Mouse (Mus musculus): ENCODE measurements around the gene Ctbp1. TPM values are rescaled to one million over a fixed set of nuclear protein-coding genes. Genes with fewer than 3 reads are reported as not detected.
A peak's percentile ranks its signal among the peaks of the same experiment; 100 is the strongest.

The Ctbp1 gene
- polyA plus RNA-seq, 1 experiment from 2014 or later = 324 TPM

DNA sequence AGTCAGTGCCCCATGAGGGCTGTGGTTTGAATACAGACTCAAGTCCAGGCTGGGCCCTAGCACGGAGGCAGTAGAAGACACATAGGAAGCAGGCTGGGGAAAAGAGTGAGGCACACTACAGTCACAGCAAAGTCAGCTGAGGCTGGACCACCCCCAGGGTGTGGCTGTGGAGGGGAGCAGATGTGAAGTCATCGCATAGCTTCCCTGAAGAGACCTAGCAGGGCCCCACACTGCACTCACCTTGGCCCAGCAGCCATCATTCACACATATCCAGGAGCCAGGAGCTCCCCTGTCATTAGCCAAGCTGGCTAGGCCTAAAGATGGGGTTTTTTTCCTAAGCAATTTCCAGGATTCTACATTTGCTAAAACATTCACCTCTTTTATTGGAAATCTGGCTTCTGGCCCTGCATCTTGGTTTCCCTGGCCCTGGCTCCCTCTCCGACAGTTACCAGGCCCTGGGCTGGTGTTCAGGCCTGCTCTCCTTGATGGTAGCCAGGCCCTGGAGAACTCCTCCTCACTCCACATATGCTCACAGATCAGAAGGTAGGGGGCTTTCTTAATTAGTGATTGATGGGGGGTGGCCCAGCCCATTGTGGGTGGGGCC is 35.6 kb downstream of the Ctbp1 start:
- Histone ChIP-seq H3K4me2 (no peak overlapping the region), H3K4me3 (replicated peaks) (no peak overlapping the region), H3K4me1 (peaks cover 22% of the 10 kb centered on the region), H3K27me3 (no peaks in the 10 kb centered on the region), H3K27ac (no peak overlapping the region), H3K9me3 (replicated peaks) (no peaks in the 10 kb centered on the region), H3K36me3 (peaks cover 30% of the 10 kb centered on the region), H3K9ac (no peak overlapping the region)
- WGBS = 74% methylated on average over 3 of the region's 3 CpGs
- no peak for ATAC-seq (replicated peaks; ENCODE audit: low FRiP score)

GRCm38 (mm10) chr5:33238256-33238645 is 36.5 kb downstream of the Ctbp1 start:
- no peak for ATAC-seq (replicated peaks; ENCODE audit: low FRiP score)
- Histone ChIP-seq H3K27me3 (no peaks in the 10 kb centered on the region), H3K9me3 (replicated peaks) (no peaks in the 10 kb centered on the region), H3K4me1 (peaks cover 23% of the 10 kb centered on the region), H3K4me3 (replicated peaks) (no peak overlapping the region), H3K4me2 (no peak overlapping the region), H3K9ac (no peak overlapping the region), H3K27ac (no peak overlapping the region), H3K36me3 (peaks cover 20% of the 10 kb centered on the region)
- 57% methylated on average over 3 of the region's 3 CpGs for WGBS

DNA sequence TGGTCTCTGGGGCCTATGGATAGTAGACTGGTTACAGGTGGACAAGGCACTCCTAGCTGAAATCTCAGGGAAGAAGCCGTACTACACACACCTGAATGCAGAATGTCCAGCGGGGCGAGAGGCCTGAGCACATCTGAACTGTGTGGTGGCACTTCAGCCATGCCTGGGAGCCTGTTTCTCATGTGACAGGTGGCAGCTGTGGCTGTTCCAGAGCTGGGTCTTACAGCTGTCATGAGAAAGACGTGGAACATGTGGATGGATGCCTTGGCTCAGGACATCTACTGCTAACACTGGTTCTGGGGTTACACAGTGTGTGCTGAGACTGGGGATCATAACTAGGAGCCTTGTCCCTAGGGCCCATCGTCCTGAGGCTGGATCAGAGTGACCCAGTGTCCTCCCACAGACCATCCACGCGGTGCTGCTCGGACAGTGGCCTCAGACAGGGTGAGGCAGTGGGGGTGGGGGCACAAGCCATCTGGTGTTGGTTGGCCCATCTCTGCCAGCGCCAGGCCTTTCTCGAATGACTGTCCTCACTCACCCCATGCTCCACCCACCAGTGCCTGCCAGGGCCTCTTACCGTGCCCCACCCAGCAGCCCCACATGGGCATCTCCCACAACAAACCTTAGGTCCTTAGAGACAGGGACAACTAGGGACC is 37.1 kb downstream of the Ctbp1 start:
- no peak overlapping the region for H3K27ac ChIP-seq
- no peak overlapping the region for H3K9ac ChIP-seq
- H3K4me1 ChIP-seq = peaks cover 23% of the 10 kb centered on the region
- 66% methylated on average over 11 of the region's 11 CpGs for WGBS
- H3K4me2 ChIP-seq = no peak overlapping the region
- peaks cover 16% of the 10 kb centered on the region for H3K36me3 ChIP-seq
- ATAC-seq (replicated peaks; ENCODE audit: low FRiP score) = no peak
- H3K27me3 ChIP-seq = no peaks in the 10 kb centered on the region
- no peak overlapping the region for H3K4me3 ChIP-seq (replicated peaks)
- H3K9me3 ChIP-seq (replicated peaks) = no peaks in the 10 kb centered on the region

- Histone ChIP-seq H3K27ac (peak overlapping the region; percentile 37), H3K4me3 (replicated peaks) (no peak overlapping the region), H3K4me1 (peaks cover 23% of the 10 kb centered on the region), H3K36me3 (no peaks in the 10 kb centered on the region), H3K9me3 (replicated peaks) (no peaks in the 10 kb centered on the region), H3K27me3 (no peaks in the 10 kb centered on the region), H3K4me2 (no peak overlapping the region), H3K9ac (no peak overlapping the region)
- ATAC-seq (replicated peaks; ENCODE audit: low FRiP score) = peak; percentile 37; the same call in 1 of the 2 replicates
- WGBS = 45% methylated on average over 13 of the region's 13 CpGs
These were observed 40.3 kb downstream of the Ctbp1 start for GRCm38 (mm10) chr5:33234391-33235031.

DNA sequence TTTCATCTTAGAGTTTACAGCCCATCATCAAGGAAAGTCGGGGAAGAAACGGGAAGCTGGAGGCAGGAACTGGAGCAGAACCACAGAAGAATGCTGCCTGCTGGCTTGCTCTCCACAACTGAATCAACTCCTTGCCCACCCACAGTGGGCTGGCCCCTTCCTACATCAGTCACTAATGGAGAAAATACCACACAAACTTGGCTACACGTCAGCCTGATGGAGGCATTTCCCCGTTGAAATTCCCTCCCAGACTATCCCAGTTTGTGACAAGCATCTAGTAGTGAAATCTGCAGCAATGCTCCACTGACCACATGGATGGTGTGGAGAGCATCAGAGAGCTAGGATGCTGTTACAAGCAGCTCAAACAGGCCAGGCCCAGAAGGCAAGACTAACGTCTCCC is 42.0 kb downstream of the Ctbp1 start:
- H3K4me2 ChIP-seq = no peak overlapping the region
- 72% methylated on average over 5 of the region's 5 CpGs for WGBS
- H3K27me3 ChIP-seq = no peaks in the 10 kb centered on the region
- peaks cover 24% of the 10 kb centered on the region for H3K4me1 ChIP-seq
- H3K36me3 ChIP-seq = no peaks in the 10 kb centered on the region
- no peaks in the 10 kb centered on the region for H3K9me3 ChIP-seq (replicated peaks)
- no peak for ATAC-seq (replicated peaks; ENCODE audit: low FRiP score)
- no peak overlapping the region for H3K27ac ChIP-seq
- H3K4me3 ChIP-seq (replicated peaks) = no peak overlapping the region
- H3K9ac ChIP-seq = no peak overlapping the region

- Histone ChIP-seq H3K9ac (no peak overlapping the region), H3K27me3 (no peaks in the 10 kb centered on the region), H3K27ac (no peak overlapping the region), H3K36me3 (no peaks in the 10 kb centered on the region), H3K9me3 (replicated peaks) (no peaks in the 10 kb centered on the region), H3K4me3 (replicated peaks) (no peak overlapping the region), H3K4me2 (no peak overlapping the region), H3K4me1 (peaks cover 26% of the 10 kb centered on the region)
- ATAC-seq (replicated peaks; ENCODE audit: low FRiP score) = no peak
- 66% methylated on average over 5 of the region's 5 CpGs for WGBS
These were observed 44.5 kb downstream of the Ctbp1 start for GRCm38 (mm10) chr5:33230285-33230684.

DNA sequence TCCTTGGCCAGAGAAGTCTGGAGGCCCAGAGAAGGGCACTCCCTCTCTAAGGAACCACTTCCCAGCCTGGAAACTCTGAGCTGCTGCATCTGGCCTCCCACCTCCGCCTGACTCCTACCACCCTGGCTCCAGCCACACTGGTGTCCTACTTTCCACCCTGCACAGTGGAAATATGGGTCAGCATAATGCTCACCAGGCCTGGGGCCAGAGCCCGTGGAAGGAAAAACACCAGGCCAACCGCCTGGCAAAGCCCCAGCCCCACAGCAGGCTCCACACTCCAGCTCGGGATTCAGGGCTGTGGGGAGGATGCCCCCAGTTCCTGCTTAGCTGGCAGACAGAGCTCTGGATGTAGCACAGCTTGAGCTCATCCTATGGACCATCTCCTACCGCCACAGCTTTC is 46.4 kb downstream of the Ctbp1 start:
- Histone ChIP-seq H3K27ac (peak overlapping the region; percentile 68), H3K4me3 (replicated peaks) (no peak overlapping the region), H3K9me3 (replicated peaks) (no peaks in the 10 kb centered on the region), H3K27me3 (no peaks in the 10 kb centered on the region), H3K9ac (no peak overlapping the region), H3K4me1 (peaks cover 28% of the 10 kb centered on the region), H3K36me3 (no peaks in the 10 kb centered on the region), H3K4me2 (no peak overlapping the region)
- WGBS = 57% methylated on average over 5 of the region's 5 CpGs
- ATAC-seq (replicated peaks; ENCODE audit: low FRiP score) = 0 out of 2 replicates have a peak, but pooled peaks have one; percentile 25

- no peak overlapping the region for H3K9ac ChIP-seq
- peaks cover 51% of the 10 kb centered on the region for H3K4me1 ChIP-seq
- 72% methylated on average over 5 of the region's 5 CpGs for WGBS
- no peak overlapping the region for H3K4me2 ChIP-seq
- no peaks in the 10 kb centered on the region for H3K27me3 ChIP-seq
- ATAC-seq (replicated peaks; ENCODE audit: low FRiP score) = no peak
- peak overlapping the region; percentile 32; the same call in 1 of the 2 replicates for H3K27ac ChIP-seq
- H3K36me3 ChIP-seq = no peaks in the 10 kb centered on the region
- H3K4me3 ChIP-seq (replicated peaks) = no peak overlapping the region
- no peaks in the 10 kb centered on the region for H3K9me3 ChIP-seq (replicated peaks)
These were observed 49.1 kb downstream of the Ctbp1 start for GRCm38 (mm10) chr5:33225673-33226072.

DNA sequence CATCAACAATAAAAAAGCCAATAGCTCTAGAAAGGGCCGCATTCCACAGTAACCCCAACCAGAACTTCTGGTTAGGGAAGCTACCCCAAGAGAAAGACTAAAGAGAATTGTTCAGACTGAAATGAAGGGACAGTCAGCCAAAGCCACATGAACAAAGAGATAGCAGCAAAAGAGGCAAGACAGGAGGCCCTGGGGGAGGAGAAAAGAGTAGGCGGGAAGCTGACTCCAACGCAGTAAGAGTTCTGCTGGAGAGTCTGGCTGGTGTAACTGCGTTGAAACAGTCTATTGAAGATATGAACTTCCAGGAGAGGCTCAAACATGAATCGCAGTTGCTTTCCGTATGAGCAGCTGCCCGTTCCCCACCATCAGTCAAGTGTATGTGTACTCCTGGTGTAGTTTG is 50.3 kb downstream of the Ctbp1 start:
- WGBS = 70% methylated on average over 7 of the region's 7 CpGs
- H3K9ac ChIP-seq = no peak overlapping the region
- ATAC-seq (replicated peaks; ENCODE audit: low FRiP score) = no peak
- peaks cover 58% of the 10 kb centered on the region for H3K4me1 ChIP-seq
- H3K36me3 ChIP-seq = no peaks in the 10 kb centered on the region
- no peaks in the 10 kb centered on the region for H3K27me3 ChIP-seq
- peak overlapping the region; percentile 32 for H3K27ac ChIP-seq
- no peak overlapping the region for H3K4me2 ChIP-seq
- H3K9me3 ChIP-seq (replicated peaks) = no peaks in the 10 kb centered on the region
- no peak overlapping the region for H3K4me3 ChIP-seq (replicated peaks)

DNA sequence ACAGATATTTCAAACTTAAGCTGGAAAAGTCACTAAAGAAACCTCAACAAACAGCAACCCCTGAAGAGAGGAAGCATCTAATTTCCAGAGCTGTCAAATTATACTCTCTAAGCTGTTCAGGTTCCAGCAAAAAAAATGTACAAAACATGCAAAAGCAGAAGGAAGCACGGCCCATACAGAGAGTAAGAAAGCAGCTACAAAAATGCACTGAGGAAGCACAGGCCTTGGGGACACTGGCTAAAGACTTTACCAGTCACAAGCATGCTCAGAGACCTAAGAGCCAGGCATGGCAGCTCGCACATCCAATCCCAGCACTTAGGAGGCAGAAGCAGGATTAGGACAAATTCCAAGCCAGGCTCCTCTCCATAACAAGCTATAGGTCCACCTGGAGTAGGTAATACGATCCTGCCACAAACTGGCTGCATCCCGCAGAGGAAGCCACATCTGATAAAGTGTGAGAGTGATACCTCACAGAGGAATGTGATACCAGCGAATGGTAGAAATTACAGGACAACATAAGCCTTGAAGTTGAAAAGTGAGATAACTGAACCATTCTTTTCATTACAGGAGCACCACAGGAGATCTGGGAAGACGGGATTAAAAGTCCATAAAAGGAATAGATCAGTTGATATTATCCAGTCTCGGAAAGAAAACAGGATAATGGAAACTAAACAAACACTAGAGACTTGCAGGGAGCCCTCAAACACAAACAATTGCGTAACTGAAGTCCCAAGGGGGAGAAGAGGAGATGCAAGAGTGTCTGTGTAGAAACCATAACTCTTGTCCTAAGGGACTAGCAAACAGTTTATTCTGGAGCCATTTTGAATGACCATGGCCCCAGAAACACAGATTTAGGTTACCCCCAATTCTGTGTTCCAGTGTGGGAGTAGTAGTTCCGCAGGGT is 51.7 kb downstream of the Ctbp1 start:
- Histone ChIP-seq H3K4me1 (peaks cover 61% of the 10 kb centered on the region), H3K9me3 (replicated peaks) (no peaks in the 10 kb centered on the region), H3K27ac (peak overlapping the region; percentile 37), H3K36me3 (no peaks in the 10 kb centered on the region), H3K9ac (no peak overlapping the region), H3K4me3 (replicated peaks) (no peak overlapping the region), H3K27me3 (no peaks in the 10 kb centered on the region), H3K4me2 (no peak overlapping the region)
- no peak for ATAC-seq (replicated peaks; ENCODE audit: low FRiP score)
- 39% methylated on average over 9 of the region's 9 CpGs for WGBS

- Histone ChIP-seq H3K27me3 (no peaks in the 10 kb centered on the region), H3K27ac (peak overlapping the region; percentile 37), H3K9me3 (replicated peaks) (no peaks in the 10 kb centered on the region), H3K4me1 (peaks cover 66% of the 10 kb centered on the region), H3K36me3 (no peaks in the 10 kb centered on the region), H3K9ac (no peak overlapping the region), H3K4me2 (no peak overlapping the region), H3K4me3 (replicated peaks) (no peak overlapping the region)
- WGBS = 42% methylated on average over 6 of the region's 6 CpGs
- no peak for ATAC-seq (replicated peaks; ENCODE audit: low FRiP score)
These were observed 52.4 kb downstream of the Ctbp1 start for GRCm38 (mm10) chr5:33222389-33222788.
